Mouse (Mus musculus) heart, embryonic 14.5 days (tissue): ENCODE results near the gene Nectin1. TPM values are rescaled to one million over a fixed set of nuclear protein-coding genes. Genes with fewer than 3 reads are reported as not detected.

Experiments
- ATAC-seq: fragments of 200-750 bp; cut with Nextera tagmentation; 2 replicates; pipeline ENCODE4 v1.8.0; 2017; ENCODE audit warnings: low read depth, moderate TSS enrichment; ENCODE audit not compliant: insufficient number of reproducible peaks, insufficient read depth, low FRiP score
- H3K27ac ChIP-seq, 2 experiments: fragments of 200-500 bp in 1 of 2; fragments of 300-500 bp in 1 of 2; sonication (generic) in 1 of 2; replicated peaks in 1 of 2; 2 replicates each; pipeline ENCODE4 v1.5.1; 2012 to 2014; ENCODE audit warnings: low read depth in 2 of 2, low read length in 2 of 2, control low read depth in 1 of 2, mild to moderate bottlenecking in 1 of 2, mixed read lengths in 1 of 2; ENCODE audit not compliant: control insufficient read depth in 1 of 2, insufficient read depth in 1 of 2
- H3K27me3 ChIP-seq: fragments of 300-500 bp; sonication (generic); 2 replicates; pipeline ENCODE4 v1.6.1; 2014; ENCODE audit warnings: mild to moderate bottlenecking, low read length, control low read depth; ENCODE audit not compliant: control insufficient read depth, insufficient read depth
- H3K36me3 ChIP-seq: fragments of 300-500 bp; sonication (generic); 2 replicates; pipeline ENCODE4 v1.6.1; 2014; ENCODE audit warnings: mild to moderate bottlenecking, control low read depth, low read length, mixed read lengths; ENCODE audit not compliant: control insufficient read depth, insufficient read depth
- H3K4me1 ChIP-seq, 2 experiments: fragments of 200-500 bp in 1 of 2; fragments of 300-500 bp in 1 of 2; sonication (generic) in 1 of 2; 2 replicates each; pipeline ENCODE4 v1.6.1; 2012 to 2014; ENCODE audit warnings: low read length in 2 of 2, control low read depth in 1 of 2, mixed read lengths in 1 of 2; ENCODE audit not compliant: control insufficient read depth in 2 of 2, insufficient read depth in 2 of 2
- H3K4me2 ChIP-seq: fragments of 300-500 bp; sonication (generic); 2 replicates; pipeline ENCODE4 v1.6.1; 2014; ENCODE audit warnings: mild to moderate bottlenecking, low read length
- H3K4me3 ChIP-seq, 2 experiments: fragments of 200-500 bp in 1 of 2; fragments of 300-500 bp in 1 of 2; sonication (generic) in 1 of 2; 2 replicates each; pipeline ENCODE4 v1.5.1; 2012 to 2014; ENCODE audit warnings: low read length in 2 of 2, mild to moderate bottlenecking in 2 of 2, control low read depth in 1 of 2, low read depth in 1 of 2, moderate library complexity in 1 of 2; ENCODE audit not compliant: control insufficient read depth in 1 of 2, insufficient read depth in 1 of 2
- H3K9ac ChIP-seq: fragments of 300-500 bp; sonication (generic); 2 replicates; pipeline ENCODE4 v1.6.1; 2014; ENCODE audit warnings: mild to moderate bottlenecking, low read length
- H3K9me3 ChIP-seq: fragments of 300-500 bp; sonication (generic); 2 replicates; pipeline ENCODE4 v1.6.1; 2016; ENCODE audit warnings: low read length, control low read depth; ENCODE audit not compliant: control insufficient read depth
- WGBS: fragments of 180-500 bp; shearing (Covaris S2); extraction: QIAGEN DNeasy Blood & Tissue Kit; methylation state at CpG from one replicate; pipeline ENCODE4 v1.1.7; 2014; 5-methylcytosine and 5-hydroxymethylcytosine counted together
- polyA plus RNA-seq: library from polyadenylated mRNA; unstranded; fragments of >200 nt; fragmentation: Nextera tagmentation; extraction: Ambion mirVana; gene quantifications from 2 replicates; pipeline ENCODE4 v1.2.1, GENCODE M21; 2014

The Nectin1 gene
- polyA plus RNA-seq, 1 experiment from 2014 or later: 1.9 TPM

DNA sequence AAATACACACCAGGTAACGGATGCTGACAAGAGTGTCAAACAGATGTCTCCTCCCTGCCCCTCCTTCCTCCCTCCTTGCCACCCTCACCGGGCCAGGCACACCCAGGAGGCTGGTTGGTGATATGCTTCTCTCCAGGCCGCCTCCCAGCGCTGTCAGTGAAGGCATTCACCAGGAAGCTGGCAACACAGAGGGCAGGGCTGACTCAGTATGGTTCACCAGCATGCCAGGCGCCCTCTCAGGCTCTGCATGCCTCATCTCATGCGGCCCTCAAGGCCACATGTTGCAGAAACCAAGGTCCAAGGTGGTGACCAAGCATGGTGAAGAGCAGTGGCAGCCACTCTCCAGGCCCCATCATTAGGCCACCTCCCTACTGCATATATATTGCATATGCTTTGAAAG, 11.9 kb upstream of the Nectin1 start:
- ATAC-seq: no peak
- no peak overlapping the region for H3K27ac ChIP-seq
- H3K4me3 ChIP-seq: no peak overlapping the region
- no peak overlapping the region for H3K9ac ChIP-seq
- no peak overlapping the region for H3K4me2 ChIP-seq
- H3K36me3 ChIP-seq: no peaks in the 10 kb centered on the region
- peaks cover 3 to 7% of the 10 kb centered on the region in 2 experiments; a peak in 3 of 4 replicates for H3K4me1 ChIP-seq
- H3K27me3 ChIP-seq: peaks cover 20% of the 10 kb centered on the region; the same call in 1 of the 2 replicates
- H3K9me3 ChIP-seq: no peaks in the 10 kb centered on the region
- WGBS: 62% methylated on average over 6 of the region's 6 CpGs

- no peak overlapping the region for H3K4me2 ChIP-seq
- peaks cover 20% of the 10 kb centered on the region; the same call in 1 of the 2 replicates for H3K27me3 ChIP-seq
- ATAC-seq: no peak
- no peak overlapping the region for H3K27ac ChIP-seq
- peaks cover 6 to 7% of the 10 kb centered on the region in 2 experiments for H3K4me1 ChIP-seq
- H3K4me3 ChIP-seq: no peak overlapping the region
- WGBS: 59% methylated on average over 8 of the region's 8 CpGs
- no peaks in the 10 kb centered on the region for H3K36me3 ChIP-seq
- H3K9ac ChIP-seq: no peak overlapping the region
- H3K9me3 ChIP-seq: no peaks in the 10 kb centered on the region
These were observed 11.1 kb upstream of the Nectin1 start for GRCm38 (mm10) chr9:43732671-43733070.

- peaks cover 15% of the 10 kb centered on the region; the same call in 1 of the 2 replicates for H3K27me3 ChIP-seq
These were observed 8.8 kb upstream of the Nectin1 start for GRCm38 (mm10) chr9:43734952-43735351.

GRCm38 (mm10) chr9:43736046-43736730, 7.6 kb upstream of the Nectin1 start:
- Histone ChIP-seq H3K27me3 (peaks cover 11% of the 10 kb centered on the region; the same call in 1 of the 2 replicates), H3K9me3 (no peaks in the 10 kb centered on the region), H3K9ac (no peak overlapping the region), H3K36me3 (no peaks in the 10 kb centered on the region), H3K4me1 (peaks cover 6 to 8% of the 10 kb centered on the region in 2 experiments), H3K27ac (no peak overlapping the region), H3K4me3 (no peak overlapping the region), H3K4me2 (no peak overlapping the region)
- 79% methylated on average over 9 of the region's 9 CpGs for WGBS
- no peak for ATAC-seq

More at GRCm38 (mm10) chr9:43734952-43735351, 8.8 kb upstream of the Nectin1 start:
- Histone ChIP-seq H3K4me2 (no peak overlapping the region), H3K4me3 (no peak overlapping the region), H3K4me1 (peaks cover 6 to 8% of the 10 kb centered on the region in 2 experiments), H3K9me3 (no peaks in the 10 kb centered on the region), H3K27ac (no peak overlapping the region), H3K9ac (no peak overlapping the region), H3K36me3 (no peaks in the 10 kb centered on the region)
- no peak for ATAC-seq

DNA sequence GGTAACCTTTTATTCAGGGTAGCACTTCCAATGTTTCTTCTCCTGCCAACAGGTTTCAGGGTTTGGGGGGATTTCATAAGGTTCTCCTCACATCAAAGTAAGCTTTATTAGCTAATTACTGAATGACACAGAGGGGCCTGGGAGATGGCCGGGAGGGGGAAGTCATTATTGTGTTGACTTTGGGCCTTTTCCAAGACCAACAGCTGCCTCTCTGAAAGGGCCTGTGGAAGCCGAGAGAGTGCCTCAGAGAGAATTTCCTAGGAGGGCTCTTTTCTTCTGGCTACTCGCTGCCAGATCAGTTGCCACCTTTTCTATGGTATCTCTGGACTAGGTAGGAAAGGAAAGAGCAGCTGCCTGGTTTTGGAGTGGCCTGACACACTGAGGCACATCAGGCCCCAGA, 6.5 kb upstream of the Nectin1 start:
- Histone ChIP-seq H3K36me3 (no peaks in the 10 kb centered on the region), H3K4me2 (peak overlapping the region; percentile 36; the same call in 1 of the 2 replicates), H3K27me3 (peaks cover 4% of the 10 kb centered on the region; the same call in 1 of the 2 replicates), H3K4me3 (no peak overlapping the region), H3K4me1 (peaks cover 6 to 8% of the 10 kb centered on the region in 2 experiments), H3K9ac (no peak overlapping the region), H3K9me3 (no peaks in the 10 kb centered on the region), H3K27ac (no peak overlapping the region)
- WGBS: 24% methylated on average over 3 of the region's 3 CpGs
- no peak for ATAC-seq

DNA sequence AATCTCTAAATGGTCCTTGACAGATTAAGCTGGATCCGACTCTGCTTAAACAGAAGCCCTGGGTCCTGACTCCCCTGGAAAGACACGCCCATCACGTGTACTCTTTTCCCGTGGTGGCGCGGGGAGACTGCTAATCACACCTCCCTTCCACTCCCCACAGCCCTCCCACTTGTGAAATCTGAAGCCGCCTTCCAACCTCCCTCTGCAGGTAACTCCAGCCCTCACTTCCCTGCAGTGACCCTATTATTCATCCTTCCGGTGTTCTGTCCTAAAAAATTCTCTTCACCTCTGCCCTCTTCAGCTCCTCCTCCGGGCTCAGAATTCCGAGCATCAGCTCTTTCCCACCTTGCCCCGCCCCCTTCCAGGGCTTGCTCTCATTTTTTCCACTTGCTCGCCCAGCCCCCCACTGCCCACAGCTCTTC, 5.9 kb upstream of the Nectin1 start:
- Histone ChIP-seq H3K27me3 (peaks cover 4% of the 10 kb centered on the region; the same call in 1 of the 2 replicates), H3K9ac (no peak overlapping the region), H3K36me3 (no peaks in the 10 kb centered on the region), H3K9me3 (no peaks in the 10 kb centered on the region), H3K4me1 (peaks cover 9 to 10% of the 10 kb centered on the region in 2 experiments), H3K4me2 (peak overlapping the region; percentile 36), H3K4me3 (no peak overlapping the region), H3K27ac (no peak overlapping the region)
- ATAC-seq: no peak
- WGBS: 2% methylated on average over 12 of the region's 12 CpGs

DNA sequence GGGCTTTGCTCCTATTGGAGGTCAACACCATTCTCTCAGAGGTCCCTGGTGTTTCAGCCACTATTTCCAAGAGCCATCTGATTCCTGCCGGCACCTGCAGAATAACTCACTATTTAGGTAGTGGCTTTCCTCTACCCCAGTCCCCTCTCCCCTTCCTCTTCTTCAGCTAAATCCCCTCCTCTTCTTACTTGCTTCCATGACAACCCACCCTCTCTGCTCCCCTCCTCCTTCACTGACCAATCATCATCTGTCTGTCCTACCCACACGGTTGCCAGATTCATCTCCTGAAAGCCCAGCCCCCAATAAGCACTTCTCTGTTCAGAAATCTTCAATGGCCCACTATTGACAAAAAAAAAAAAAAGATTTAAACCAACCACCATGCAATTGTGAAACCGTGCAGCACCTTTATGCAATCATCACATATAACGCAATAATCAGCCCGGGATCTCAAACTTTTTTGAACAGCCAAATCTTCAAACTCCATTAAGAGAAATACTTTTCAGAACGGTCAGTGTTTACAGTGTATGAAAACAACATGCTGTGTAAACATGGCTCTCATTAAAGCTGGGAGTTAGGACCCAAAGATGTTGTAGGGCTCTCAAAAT, 5.2 kb upstream of the Nectin1 start:
- Histone ChIP-seq H3K9ac (no peak overlapping the region), H3K9me3 (no peaks in the 10 kb centered on the region), H3K27me3 (peaks cover 2% of the 10 kb centered on the region; the same call in 1 of the 2 replicates), H3K4me3 (no peak overlapping the region), H3K4me1 (peaks cover 14 to 15% of the 10 kb centered on the region in 2 experiments), H3K36me3 (no peaks in the 10 kb centered on the region), H3K4me2 (no peak overlapping the region), H3K27ac (no peak overlapping the region)
- no peak for ATAC-seq
- WGBS: 42% methylated on average over 6 of the region's 6 CpGs
